Mouse (Mus musculus): ENCODE data around the gene Tmem139.

Gene Tmem139

GRCm38 (mm10) chr6:42276151-42276550 lies 14.4 kb downstream of the Tmem139 start:
- DNase-seq (ENCODE audit: low spot score in 2 of 2): no peak

- peak in 1 of 2 experiments; percentile 7 for DNase-seq (ENCODE audit: low spot score in 2 of 2)
Measured at GRCm38 (mm10) chr6:42282865-42283528, 21.2 kb downstream of the Tmem139 start.

- no peak for DNase-seq (ENCODE audit: low spot score in 2 of 2)
Measured at GRCm38 (mm10) chr6:42286448-42286847, 24.7 kb downstream of the Tmem139 start, which contains the start of gene Clcn1. Clcn1 (plus strand) TSS chr6:42286685.

GRCm38 (mm10) chr6:42287562-42287961 lies 25.8 kb downstream of the Tmem139 start:
- DNase-seq (ENCODE audit: low spot score in 2 of 2): no peak

GRCm38 (mm10) chr6:42293327-42293726 lies 31.6 kb downstream of the Tmem139 start:
- peak; percentile 63 to 64 for DNase-seq (ENCODE audit: low spot score in 2 of 2)

GRCm38 (mm10) chr6:42295549-42296094 lies 33.9 kb downstream of the Tmem139 start:
- DNase-seq (ENCODE audit: low spot score in 2 of 2): no peak

GRCm38 (mm10) chr6:42299362-42299761 lies 37.6 kb downstream of the Tmem139 start:
- no peak for DNase-seq (ENCODE audit: low spot score in 2 of 2)

GRCm38 (mm10) chr6:42309816-42310378 lies 48.1 kb downstream of the Tmem139 start:
- DNase-seq (ENCODE audit: low spot score in 2 of 2): no peak

GRCm38 (mm10) chr6:42310427-42311053 lies 48.8 kb downstream of the Tmem139 start:
- DNase-seq (ENCODE audit: low spot score in 2 of 2): peak in 1 of 2 experiments; percentile 7

Data from spleen, postnatal 36 days (tissue).